Mouse (Mus musculus): ENCODE data around the gene Gpr84. TPM values are rescaled to one million over a fixed set of nuclear protein-coding genes. Genes with fewer than 3 reads are reported as not detected.

The Gpr84 gene
- total and polyA plus RNA-seq, 2 experiments from 2014 or later: 0.30 to 0.58 TPM

DNA sequence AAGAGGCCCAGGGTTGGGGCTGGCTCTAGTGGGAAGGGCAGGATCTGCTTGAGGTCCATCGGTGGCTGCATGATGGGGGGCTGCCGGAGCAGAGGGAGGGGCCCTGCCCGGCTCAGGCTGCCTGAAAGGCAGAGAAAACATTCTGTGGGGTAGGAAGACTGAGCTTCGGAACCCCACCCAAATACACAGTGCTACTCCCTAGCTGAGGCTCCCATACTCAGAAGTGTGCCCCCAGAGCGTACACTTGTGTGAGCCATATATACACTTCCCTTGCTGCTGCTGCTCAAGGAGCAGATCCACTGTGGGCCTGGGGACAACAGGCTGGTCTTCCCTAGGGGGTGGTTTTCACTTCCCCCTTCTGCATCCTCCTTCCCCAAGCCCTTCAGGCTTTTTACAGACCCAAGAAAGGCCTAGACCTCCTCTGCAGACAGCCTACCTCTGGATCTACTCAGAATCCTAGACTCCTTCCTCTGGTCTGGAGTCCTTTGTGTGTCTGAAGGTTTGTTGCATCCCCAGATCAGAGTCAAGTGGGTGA lies 22.7 kb upstream of the Gpr84 start:
- no peaks in the 10 kb centered on the region for H3K4me1 ChIP-seq (ENCODE audit: insufficient read depth, low read length)
- H3K27ac ChIP-seq: peak overlapping the region; percentile 20; the same call in 1 of the 2 replicates
- ATAC-seq (0 out of 2 replicates have a peak, but pooled peaks have one; percentile 24), DNase-seq (ENCODE audit: low spot score) (no peak)
- WGBS: 67% methylated on average over 5 of the region's 5 CpGs
- no peaks in the 10 kb centered on the region for H3K9me3 ChIP-seq (ENCODE audit: low read length)
- no peak overlapping the region for H3K4me2 ChIP-seq (ENCODE audit: low read depth, low read length)
- no peaks in the 10 kb centered on the region for H3K36me3 ChIP-seq (ENCODE audit: insufficient read depth, low read length)
- H3K9ac ChIP-seq (replicated peaks; ENCODE audit: low read length): no peak overlapping the region
- H3K4me3 ChIP-seq (ENCODE audit: low read length): no peak overlapping the region
- H3K27me3 ChIP-seq (ENCODE audit: insufficient read depth, low read length): no peaks in the 10 kb centered on the region
- TF ChIP-seq CTCF (IDR thresholded peaks at IDR 0.05; ENCODE audit: low read depth): no peak

GRCm38 (mm10) chr15:103323455-103324247 lies 13.2 kb upstream of the Gpr84 start:
- peak overlapping the region; percentile 81 for H3K4me2 ChIP-seq (ENCODE audit: low read depth, low read length)
- peaks cover 11% of the 10 kb centered on the region for H3K4me1 ChIP-seq (ENCODE audit: insufficient read depth, low read length)
- ATAC-seq (peak; percentile 96), DNase-seq (ENCODE audit: low spot score) (peak; percentile 92)
- H3K27me3 ChIP-seq (ENCODE audit: insufficient read depth, low read length): no peaks in the 10 kb centered on the region
- WGBS: 2% methylated on average over 39 of the region's 40 CpGs
- H3K9me3 ChIP-seq (ENCODE audit: low read length): no peaks in the 10 kb centered on the region
- H3K27ac ChIP-seq: peak overlapping the region; percentile 84
- TF ChIP-seq CTCF (IDR thresholded peaks at IDR 0.05; ENCODE audit: low read depth): peak; percentile 96
- no peaks in the 10 kb centered on the region for H3K36me3 ChIP-seq (ENCODE audit: insufficient read depth, low read length)
- peak overlapping the region; percentile 83 for H3K9ac ChIP-seq (replicated peaks; ENCODE audit: low read length)
- peak overlapping the region; percentile 75 for H3K4me3 ChIP-seq (ENCODE audit: low read length)

GRCm38 (mm10) chr15:103323070-103323454 lies 12.7 kb upstream of the Gpr84 start:
- TF ChIP-seq CTCF (IDR thresholded peaks at IDR 0.05; ENCODE audit: low read depth): no peak
- H3K4me1 ChIP-seq (ENCODE audit: insufficient read depth, low read length): peaks cover 11% of the 10 kb centered on the region
- peak overlapping the region; percentile 83 for H3K9ac ChIP-seq (replicated peaks; ENCODE audit: low read length)
- H3K9me3 ChIP-seq (ENCODE audit: low read length): no peaks in the 10 kb centered on the region
- peak overlapping the region; percentile 81 for H3K4me2 ChIP-seq (ENCODE audit: low read depth, low read length)
- peak; percentile 59 for DNase-seq (ENCODE audit: low spot score)
- H3K36me3 ChIP-seq (ENCODE audit: insufficient read depth, low read length): no peaks in the 10 kb centered on the region
- no peaks in the 10 kb centered on the region for H3K27me3 ChIP-seq (ENCODE audit: insufficient read depth, low read length)
- 0% methylated on average over 18 of the region's 26 CpGs for WGBS
- peak overlapping the region; percentile 84 for H3K27ac ChIP-seq
- ATAC-seq: peak; percentile 80
- H3K4me3 ChIP-seq (ENCODE audit: low read length): peak overlapping the region; percentile 75

- ATAC-seq: no peak
- peaks cover 11% of the 10 kb centered on the region for H3K4me1 ChIP-seq (ENCODE audit: insufficient read depth, low read length)
Observed at GRCm38 (mm10) chr15:103322396-103322795, 12.0 kb upstream of the Gpr84 start.

GRCm38 (mm10) chr15:103321076-103321475 lies 10.7 kb upstream of the Gpr84 start:
- ATAC-seq: no peak
- no peak overlapping the region for H3K4me2 ChIP-seq (ENCODE audit: low read depth, low read length)
- no peak overlapping the region for H3K4me3 ChIP-seq (ENCODE audit: low read length)
- H3K27ac ChIP-seq: no peak overlapping the region
- TF ChIP-seq CTCF (IDR thresholded peaks at IDR 0.05; ENCODE audit: low read depth): peak; percentile 69
- H3K36me3 ChIP-seq (ENCODE audit: insufficient read depth, low read length): peaks cover 15% of the 10 kb centered on the region
- no peak overlapping the region for H3K9ac ChIP-seq (replicated peaks; ENCODE audit: low read length)
- H3K9me3 ChIP-seq (ENCODE audit: low read length): no peaks in the 10 kb centered on the region
- H3K4me1 ChIP-seq (ENCODE audit: insufficient read depth, low read length): peaks cover 11% of the 10 kb centered on the region
- no peaks in the 10 kb centered on the region for H3K27me3 ChIP-seq (ENCODE audit: insufficient read depth, low read length)
- WGBS: 48% methylated on average over 1 of the region's 1 CpGs
- peak; percentile 42 for DNase-seq (ENCODE audit: low spot score)

More at GRCm38 (mm10) chr15:103322396-103322795, 12.0 kb upstream of the Gpr84 start:
- whole genome bisulfite sequencing: 46% methylated on average over 4 of the region's 4 CpGs
- Histone ChIP-seq H3K27ac (peak overlapping the region; percentile 84; the same call in 1 of the 2 replicates), H3K9ac (replicated peaks; ENCODE audit: low read length) (peak overlapping the region; percentile 83; the same call in 1 of the 2 replicates), H3K9me3 (ENCODE audit: low read length) (no peaks in the 10 kb centered on the region), H3K4me2 (ENCODE audit: low read depth, low read length) (peak overlapping the region; percentile 81), H3K36me3 (ENCODE audit: insufficient read depth, low read length) (peaks cover 6% of the 10 kb centered on the region), H3K4me3 (ENCODE audit: low read length) (peak overlapping the region; percentile 75), H3K27me3 (ENCODE audit: insufficient read depth, low read length) (no peaks in the 10 kb centered on the region)
- peak; percentile 23 for DNase-seq (ENCODE audit: low spot score)
- TF ChIP-seq CTCF (IDR thresholded peaks at IDR 0.05; ENCODE audit: low read depth): no peak

DNA sequence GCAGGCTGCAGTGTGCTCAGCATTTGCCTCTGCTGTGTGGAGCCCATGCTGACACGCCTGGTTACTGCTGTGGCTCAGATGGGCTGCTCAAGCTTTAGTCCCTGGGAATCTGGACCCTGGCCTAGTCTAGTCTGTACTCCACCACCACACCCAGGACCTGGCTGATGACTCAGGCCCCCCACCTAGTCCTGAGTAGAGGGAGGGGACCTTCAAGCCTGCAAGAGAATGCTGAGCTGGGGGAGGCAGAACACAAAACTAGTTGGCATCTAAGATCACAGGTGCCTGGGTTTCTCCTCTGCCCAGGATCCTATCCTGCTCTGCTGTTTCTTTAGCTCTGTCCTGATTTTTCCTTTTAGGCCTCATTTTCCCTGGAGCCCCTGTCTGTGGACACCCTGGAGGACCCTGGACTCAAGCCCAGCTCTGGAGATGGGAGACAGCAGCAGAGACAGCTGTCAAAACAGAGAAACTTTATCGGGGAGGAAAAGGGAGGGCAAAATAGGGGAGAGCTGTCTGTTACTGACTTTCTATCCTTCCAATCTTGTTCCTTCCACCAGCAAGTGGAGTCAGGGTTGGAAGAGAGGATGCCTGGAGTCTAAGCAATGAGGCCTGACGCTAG lies 7.9 kb upstream of the Gpr84 start:
- Histone ChIP-seq H3K36me3 (ENCODE audit: insufficient read depth, low read length) (peaks cover 20% of the 10 kb centered on the region), H3K4me1 (ENCODE audit: insufficient read depth, low read length) (peaks cover 11% of the 10 kb centered on the region), H3K27me3 (ENCODE audit: insufficient read depth, low read length) (no peaks in the 10 kb centered on the region), H3K27ac (peak overlapping the region; percentile 16; the same call in 1 of the 2 replicates), H3K9ac (replicated peaks; ENCODE audit: low read length) (no peak overlapping the region), H3K4me2 (ENCODE audit: low read depth, low read length) (no peak overlapping the region), H3K4me3 (ENCODE audit: low read length) (no peak overlapping the region), H3K9me3 (ENCODE audit: low read length) (no peaks in the 10 kb centered on the region)
- ATAC-seq (no peak), DNase-seq (ENCODE audit: low spot score) (no peak)
- 73% methylated on average over 3 of the region's 3 CpGs for WGBS
- TF ChIP-seq CTCF (IDR thresholded peaks at IDR 0.05; ENCODE audit: low read depth): no peak
